In genomic region chr4:135317966-135318365, GRCm38 (mm10) we compare ENCODE assay signal across 8 mouse cellular contexts. TPM values are rescaled to one million over a fixed set of nuclear protein-coding genes. Genes with fewer than 3 reads are reported as not detected.
DNase-seq lines count a peak whose midpoint lies in the region; ATAC-seq lines count a peak whose summit lies in the region.

No protein-coding gene starts in this region.

- ATAC-seq in CD4-positive, CD25-positive, alpha-beta regulatory T cell, adult 4 months = no peak
- peak; percentile 84 for ATAC-seq in forebrain, embryonic 15.5 days (replicated peaks)
- ATAC-seq in hindbrain, embryonic 13.5 days (ENCODE audit: low FRiP score) = peak; percentile 91

- no peak overlapping the region for H3K4me3 ChIP-seq in forebrain, embryonic 15.5 days
- no peak overlapping the region for H3K4me3 ChIP-seq in hindbrain, embryonic 13.5 days

- peak; percentile 87 for DNase-seq in CD4-positive, CD25-positive, alpha-beta regulatory T cell, adult 2 months (ENCODE audit: low read depth, low spot score)
- DNase-seq in cerebellum, adult 18-20 months = peak; percentile 53 to 60
- peak; percentile 39 to 75 for DNase-seq in layer of hippocampus, postnatal 25 days (ENCODE audit: extremely low spot score in 1 of 2, low spot score in 1 of 2)
- peak; percentile 88 for DNase-seq in lung, postnatal 36 days
- DNase-seq in right cerebral cortex, adult 18-20 months = peak; percentile 46

- H3K27me3 ChIP-seq in forebrain, embryonic 15.5 days = no peaks in the 10 kb centered on the region
- H3K27me3 ChIP-seq in hindbrain, embryonic 13.5 days = no peaks in the 10 kb centered on the region

- no peaks in the 10 kb centered on the region for H3K9me3 ChIP-seq in forebrain, embryonic 15.5 days
- no peaks in the 10 kb centered on the region for H3K9me3 ChIP-seq in hindbrain, embryonic 13.5 days

- WGBS in forebrain, embryonic 15.5 days = 20% methylated on average over 2 of the region's 2 CpGs
- 17% methylated on average over 2 of the region's 2 CpGs for WGBS in hindbrain, embryonic 13.5 days

- peaks cover 73% of the 10 kb centered on the region for H3K36me3 ChIP-seq in forebrain, embryonic 15.5 days
- H3K36me3 ChIP-seq in hindbrain, embryonic 13.5 days = peaks cover 79% of the 10 kb centered on the region

- H3K4me2 ChIP-seq in forebrain, embryonic 15.5 days (replicated peaks) = no peak overlapping the region
- H3K4me2 ChIP-seq in hindbrain, embryonic 13.5 days = no peak overlapping the region

- H3K27ac ChIP-seq in forebrain, embryonic 15.5 days (replicated peaks) = no peak overlapping the region
- H3K27ac ChIP-seq in hindbrain, embryonic 13.5 days = no peak overlapping the region

- no peak overlapping the region for H3K9ac ChIP-seq in forebrain, embryonic 15.5 days (replicated peaks)
- no peak overlapping the region for H3K9ac ChIP-seq in hindbrain, embryonic 13.5 days

- H3K4me1 ChIP-seq in forebrain, embryonic 15.5 days = no peaks in the 10 kb centered on the region
- H3K4me1 ChIP-seq in hindbrain, embryonic 13.5 days (replicated peaks) = peaks cover 9% of the 10 kb centered on the region

RNA-seq across cellular contexts. Expression of gene Srrm1, which starts 35.2 kb away (rescaled TPM):
- 100 to 1,000 TPM; 229 to 232 TPM for polyA plus RNA-seq in CD4-positive, CD25-positive, alpha-beta regulatory T cell, adult 4 months (2017; shearing (Covaris generic))
- polyA plus RNA-seq in forebrain, embryonic 15.5 days (2015; fragmentation: Nextera tagmentation; extraction: Ambion mirVana) = 202 and 208 TPM in 2 replicates
- polyA plus RNA-seq in hindbrain, embryonic 13.5 days (2015; fragmentation: Nextera tagmentation; extraction: Ambion mirVana) = 215 and 220 TPM in 2 replicates
- 100 to 1,000 TPM; 102 to 140 TPM for total RNA-seq in layer of hippocampus, postnatal 25 days (2021)

RNA-seq across cellular contexts. Expression of gene Clic4, which starts 45.4 kb away (rescaled TPM):
- 1 to 10 TPM; 7.0 to 8.0 TPM for polyA plus RNA-seq in CD4-positive, CD25-positive, alpha-beta regulatory T cell, adult 4 months (2017; shearing (Covaris generic))
- 114 and 116 TPM in 2 replicates for polyA plus RNA-seq in forebrain, embryonic 15.5 days (2015; fragmentation: Nextera tagmentation; extraction: Ambion mirVana)
- 83.5 and 84.7 TPM in 2 replicates for polyA plus RNA-seq in hindbrain, embryonic 13.5 days (2015; fragmentation: Nextera tagmentation; extraction: Ambion mirVana)
- 10 to 100 TPM; 36.9 to 38.9 TPM for total RNA-seq in layer of hippocampus, postnatal 25 days (2021)
